ENCODE assay signal across 14 mouse cellular contexts in the genomic region with DNA sequence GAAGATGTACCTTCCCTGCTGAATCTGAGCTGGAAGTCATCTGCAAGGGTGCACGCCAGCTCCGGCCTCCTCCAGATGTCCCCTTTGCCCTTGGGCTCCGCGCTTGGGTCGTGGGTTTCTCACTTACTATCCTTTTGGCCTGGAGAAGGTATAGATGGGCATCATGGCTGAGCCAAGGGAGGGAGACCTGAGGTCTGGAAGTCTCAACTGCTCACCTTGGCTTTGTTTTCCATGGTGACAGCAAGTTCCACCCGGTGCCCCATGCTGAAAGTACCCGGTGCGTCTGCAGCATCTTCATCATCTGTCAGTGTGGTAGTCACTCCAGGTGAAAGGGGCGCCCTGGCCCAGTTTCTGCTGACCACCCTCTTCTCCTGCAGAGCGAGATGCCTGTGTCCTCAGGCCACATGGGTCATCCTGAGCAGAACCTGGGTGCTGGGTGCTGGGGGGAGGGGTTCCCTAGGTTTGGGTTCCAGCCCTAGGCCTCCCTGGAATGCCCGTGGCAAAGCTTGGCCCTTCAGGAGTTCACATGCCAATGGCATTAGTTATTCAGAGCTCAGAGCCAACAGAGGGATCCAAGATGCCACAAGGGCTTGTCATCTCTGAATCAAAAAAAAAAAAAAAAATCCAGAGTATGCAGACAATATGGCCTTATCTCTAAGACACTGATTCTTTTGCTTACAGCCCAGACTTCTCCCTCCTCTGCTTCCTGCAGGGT. TPM values are rescaled to one million over a fixed set of nuclear protein-coding genes. Genes with fewer than 3 reads are reported as not detected.
DNase-seq lines count a peak whose midpoint lies in the region; ATAC-seq and TF ChIP-seq lines count a peak whose summit lies in the region.
"Had no signal": no experiment of that assay in that cellular context is flagged by ENCODE, and none has a peak within 500 bp of the region (broad histone marks: within the 10 kb centered on the region; RNA-seq: fewer than 3 reads in every experiment).

No protein-coding gene starts in this region.

- H3ac ChIP-seq in myocyte (ENCODE audit: control insufficient read depth, insufficient read length) = peak overlapping the region; percentile 5

- H3K9ac ChIP-seq in heart, adult 2 months (ENCODE audit: low read depth, low read length) = peak overlapping the region; percentile 84; the same call in 1 of the 2 replicates
- no peak overlapping the region for H3K9ac ChIP-seq in liver, embryonic 11.5 days (ENCODE audit: low read depth, low read length)
- H3K9ac ChIP-seq: embryonic facial prominence, embryonic 13.5 days; hindbrain, embryonic 15.5 days; kidney, embryonic 15.5 days; limb, embryonic 12.5 days had no signal

- H3K4me1 ChIP-seq in heart, adult 2 months (ENCODE audit: control insufficient read depth, insufficient read depth, low read length) = peaks cover 19% of the 10 kb centered on the region
- peaks cover 27% of the 10 kb centered on the region for H3K4me1 ChIP-seq in liver, embryonic 11.5 days (replicated peaks; ENCODE audit: control insufficient read depth, insufficient read depth, low read length)

- H3K4me2 ChIP-seq in myocyte (ENCODE audit: low read depth) = peak overlapping the region; percentile 99
- H3K4me2 ChIP-seq in liver, embryonic 11.5 days = no peak overlapping the region

- peak overlapping the region; percentile 92 for H3K27ac ChIP-seq in heart, adult 2 months
- H3K27ac ChIP-seq in layer of hippocampus, adult 2 months = peak overlapping the region; percentile 99
- H3K27ac ChIP-seq in liver, embryonic 11.5 days (ENCODE audit: low read depth, low read length) = no peak overlapping the region
- H3K27ac ChIP-seq: limb, embryonic 12.5 days had no signal

- 72% methylated on average over 11 of the region's 11 CpGs for WGBS in heart, adult 2 months
- 81% methylated on average over 11 of the region's 11 CpGs for WGBS in liver, embryonic 11.5 days

- H3K27me3 ChIP-seq in heart, adult 2 months (ENCODE audit: control insufficient read depth, insufficient read depth, low read length) = no peaks in the 10 kb centered on the region
- no peaks in the 10 kb centered on the region for H3K27me3 ChIP-seq in myocyte (ENCODE audit: control insufficient read depth, insufficient read depth, insufficient read length)
- peaks cover 9% of the 10 kb centered on the region; the same call in 1 of the 2 replicates for H3K27me3 ChIP-seq in liver, embryonic 11.5 days (replicated peaks; ENCODE audit: control insufficient read depth, insufficient read depth, low read length)
- H3K27me3 ChIP-seq: lung, embryonic 15.5 days had no signal

- no peak for TF ChIP-seq POLR2A in heart, adult 2 months (IDR thresholded peaks at IDR 0.05; ENCODE audit: insufficient read depth, low read depth, low read length)
- no peak for TF ChIP-seq POLR2A in myocyte (IDR thresholded peaks at IDR 0.05; ENCODE audit: insufficient read length, low read depth)

- DNase-seq in heart, adult 2 months = no peak
- DNase-seq in heart, postnatal 14 days = no peak
- peak in 1 of 2 experiments; percentile 7 for DNase-seq in layer of hippocampus, adult 2 months (ENCODE audit: low spot score in 2 of 2)
- DNase-seq in layer of hippocampus, postnatal 14 days (ENCODE audit: low spot score in 2 of 2) = no peak
- DNase-seq in Muller cell, postnatal 12 days (ENCODE audit: inconsistent ontology term) = peak; percentile 95
- no peak for DNase-seq in liver, embryonic 11.5 days (ENCODE audit: low spot score)

- H3K36me3 ChIP-seq in heart, adult 2 months (ENCODE audit: control insufficient read depth, insufficient read depth, low read length) = peaks cover 3% of the 10 kb centered on the region; the same call in 1 of the 2 replicates
- peaks cover 16% of the 10 kb centered on the region for H3K36me3 ChIP-seq in myocyte (ENCODE audit: control insufficient read depth, insufficient read depth)
- no peaks in the 10 kb centered on the region for H3K36me3 ChIP-seq in liver, embryonic 11.5 days (ENCODE audit: control insufficient read depth, insufficient read depth, low read length)
- H3K36me3 ChIP-seq: embryonic facial prominence, embryonic 13.5 days; hindbrain, embryonic 15.5 days; kidney, embryonic 15.5 days; limb, embryonic 12.5 days; lung, embryonic 15.5 days had no signal

- no peak overlapping the region for H3K4me3 ChIP-seq in heart, adult 2 months
- H3K4me3 ChIP-seq in layer of hippocampus, adult 2 months = no peak overlapping the region
- H3K4me3 ChIP-seq in myocyte = peak overlapping the region; percentile 58
- H3K4me3 ChIP-seq in liver, embryonic 11.5 days (ENCODE audit: low read depth, low read length) = no peak overlapping the region
- H3K4me3 ChIP-seq: embryonic facial prominence, embryonic 13.5 days; hindbrain, embryonic 15.5 days; kidney, embryonic 15.5 days; limb, embryonic 12.5 days; lung, embryonic 15.5 days had no signal

- TF ChIP-seq CTCF in heart, adult 2 months (IDR thresholded peaks at IDR 0.05) = no peak
- TF ChIP-seq CTCF in layer of hippocampus, adult 2 months (conservative IDR thresholded peaks at IDR 0.05) = no peak

- intact Hi-C loops in heart, adult 2 months (cut with DNase I) = loop anchor here (1.0 to 10.0 kb wide), 3 partner anchors 13 to 424 kb away; a partner anchor contains a TSS
- intact Hi-C loops in heart, postnatal 14 days (cut with DNase I) = loop anchor here (2.0 to 10.0 kb wide), 2 partner anchors 14 to 214 kb away; no protein-coding TSS in a partner anchor

- TF ChIP-seq EP300 in heart, adult 2 months (IDR thresholded peaks at IDR 0.05; ENCODE audit: insufficient read depth, low read depth, low read length) = no peak

- no peak for ATAC-seq in liver, embryonic 11.5 days (replicated peaks; ENCODE audit: low FRiP score)

- no peaks in the 10 kb centered on the region for H3K79me2 ChIP-seq in heart, adult 2 months (replicated peaks; ENCODE audit: control insufficient read depth, insufficient read depth, low read length)
- no peaks in the 10 kb centered on the region for H3K79me2 ChIP-seq in myocyte (ENCODE audit: control insufficient read depth, insufficient read depth)

- H3K9me3 ChIP-seq in liver, embryonic 11.5 days (ENCODE audit: control insufficient read depth, low read length) = no peaks in the 10 kb centered on the region
- H3K9me3 ChIP-seq: embryonic facial prominence, embryonic 13.5 days; hindbrain, embryonic 15.5 days; kidney, embryonic 15.5 days; limb, embryonic 12.5 days; lung, embryonic 15.5 days had no signal

TF ChIP-seq in myocyte, 11 proteins besides CTCF, POLR2A, EP300 and RAD21:
- TF ChIP-seq MAX (IDR thresholded peaks at IDR 0.05; ENCODE audit: low read depth) (no peak), POLR2AphosphoS2 (IDR thresholded peaks at IDR 0.05; ENCODE audit: insufficient read length, low read depth) (no peak), MYOG (IDR thresholded peaks at IDR 0.05; ENCODE audit: control insufficient read depth in 1 of 3, insufficient read depth in 1 of 3, insufficient read length in 2 of 3, low read depth in 2 of 3) (peak in 1 of 3 experiments; percentile 15)
TF ChIP-seq in myocyte: peak in this region for 1.

RNA-seq across cellular contexts. Expression of a gene that starts 2.0 kb away (rescaled TPM):
- 10 to 100 TPM; 24.3 to 26.4 TPM for total RNA-seq in heart, adult 2 months (2021)
- polyA plus RNA-seq in heart, adult 2 months (2012; rRNA removed) = 15.1 and 21.7 TPM in 2 replicates
- total RNA-seq in heart, postnatal 14 days (2021) = 10 to 100 TPM; 15.5 to 17.5 TPM
- total RNA-seq in layer of hippocampus, adult 2 months (2021) = 1 to 10 TPM; 7.6 to 9.6 TPM
- 1 to 10 TPM; 3.5 to 4.2 TPM for total RNA-seq in layer of hippocampus, postnatal 14 days (2021)
- 9.0 TPM for polyA plus RNA-seq in myocyte (2012; fragmentation: generic; extraction: Trizol)
- polyA plus RNA-seq in liver, embryonic 11.5 days (2014; fragmentation: Nextera tagmentation; extraction: Ambion mirVana) = 0.14 and 0.19 TPM in 2 replicates

RNA-seq across cellular contexts. Expression of a gene that starts 12.1 kb away (rescaled TPM):
- total RNA-seq in heart, adult 2 months (2021) = not detected
- polyA plus RNA-seq in heart, adult 2 months (2012; rRNA removed) = not detected in 2 replicates
- not detected for total RNA-seq in heart, postnatal 14 days (2021)
- total RNA-seq in layer of hippocampus, adult 2 months (2021) = not detected
- not detected for total RNA-seq in layer of hippocampus, postnatal 14 days (2021)
- not detected for polyA plus RNA-seq in myocyte (2012; fragmentation: generic; extraction: Trizol)
- not detected in 2 replicates for polyA plus RNA-seq in liver, embryonic 11.5 days (2014; fragmentation: Nextera tagmentation; extraction: Ambion mirVana)
- total RNA-seq: layer of hippocampus, postnatal 10 days had no signal
- polyA plus RNA-seq: brain, embryonic 14.5 days; embryonic facial prominence, embryonic 13.5 days; hindbrain, embryonic 15.5 days; kidney, embryonic 15.5 days; limb, embryonic 12.5 days; lung, embryonic 15.5 days had no signal

RNA-seq across cellular contexts. Expression of a gene that starts 14.9 kb away (rescaled TPM):
- total RNA-seq in heart, adult 2 months (2021) = 10 to 100 TPM; 31.8 to 34.9 TPM
- 8.8 and 16.3 TPM in 2 replicates for polyA plus RNA-seq in heart, adult 2 months (2012; rRNA removed)
- total RNA-seq in heart, postnatal 14 days (2021) = 10 to 100 TPM; 36.2 to 38.6 TPM
- total RNA-seq in layer of hippocampus, adult 2 months (2021) = 10 to 100 TPM; 62.1 to 66.7 TPM
- 10 to 100 TPM; 38.8 to 39.7 TPM for total RNA-seq in layer of hippocampus, postnatal 14 days (2021)
- 10.5 TPM for polyA plus RNA-seq in myocyte (2012; fragmentation: generic; extraction: Trizol)
- polyA plus RNA-seq in liver, embryonic 11.5 days (2014; fragmentation: Nextera tagmentation; extraction: Ambion mirVana) = 32.3 and 33.0 TPM in 2 replicates

RNA-seq across cellular contexts. Expression of a gene that starts 19.1 kb away (rescaled TPM):
- total RNA-seq in heart, adult 2 months (2021) = under 1 TPM in 1 of 2 experiments, not detected in 1; 0.11 TPM
- polyA plus RNA-seq in heart, adult 2 months (2012; rRNA removed) = 0.39 and 0.53 TPM in 2 replicates
- total RNA-seq in heart, postnatal 14 days (2021) = under 1 TPM; 0.02 to 0.10 TPM
- 100 to 1,000 TPM; 263 to 273 TPM for total RNA-seq in layer of hippocampus, adult 2 months (2021)
- 100 to 1,000 TPM; 218 to 234 TPM for total RNA-seq in layer of hippocampus, postnatal 14 days (2021)
- polyA plus RNA-seq in myocyte (2012; fragmentation: generic; extraction: Trizol) = 0.06 TPM
- polyA plus RNA-seq in liver, embryonic 11.5 days (2014; fragmentation: Nextera tagmentation; extraction: Ambion mirVana) = 0.32 and 0.60 TPM in 2 replicates

RNA-seq across cellular contexts. Expression of a gene that starts 32.2 kb away (rescaled TPM):
- total RNA-seq in heart, adult 2 months (2021) = 1 to 10 TPM; 2.5 to 2.6 TPM
- 2.4 and 2.7 TPM in 2 replicates for polyA plus RNA-seq in heart, adult 2 months (2012; rRNA removed)
- 1 to 10 TPM; 2.4 to 2.7 TPM for total RNA-seq in heart, postnatal 14 days (2021)
- 1 to 10 TPM; 2.3 to 2.6 TPM for total RNA-seq in layer of hippocampus, adult 2 months (2021)
- 1 to 10 TPM; 2.1 to 2.7 TPM for total RNA-seq in layer of hippocampus, postnatal 14 days (2021)
- polyA plus RNA-seq in myocyte (2012; fragmentation: generic; extraction: Trizol) = not detected
- 2.9 and 3.5 TPM in 2 replicates for polyA plus RNA-seq in liver, embryonic 11.5 days (2014; fragmentation: Nextera tagmentation; extraction: Ambion mirVana)
